Mouse (Mus musculus) spleen, adult 2 months (tissue): Measurements from ENCODE around the gene Bend5. TPM values are rescaled to one million over a fixed set of nuclear protein-coding genes. Genes with fewer than 3 reads are reported as not detected.

Source experiments
- DNase-seq, 2 experiments: peaks; one replicate each; pipeline versions ENCODE4 v3.0.0 to v3.0.0-alpha.2; 2012 to 2021; ENCODE audit warnings: low spot score in 2 of 2, low read depth in 1 of 2
- H3K27ac ChIP-seq: fragments of 200-500 bp; 2 replicates; pipeline ENCODE4 v1.5.1; 2012; ENCODE audit warnings: low read length, inconsistent platforms; ENCODE audit not compliant: insufficient read depth
- H3K27me3 ChIP-seq: fragments of 200-500 bp; 2 replicates; pipeline ENCODE4 v1.6.1; 2012; ENCODE audit warnings: mild to moderate bottlenecking, moderate library complexity, low read length, inconsistent platforms; ENCODE audit not compliant: control insufficient read depth, insufficient read depth
- H3K36me3 ChIP-seq: fragments of 200-500 bp; 2 replicates; pipeline ENCODE4 v1.6.1; 2012; ENCODE audit warnings: mild to moderate bottlenecking, low read length, inconsistent platforms; ENCODE audit not compliant: control insufficient read depth, insufficient read depth
- H3K4me1 ChIP-seq: fragments of 200-500 bp; 2 replicates; pipeline ENCODE4 v1.6.1; 2011; ENCODE audit warnings: inconsistent platforms; ENCODE audit not compliant: control insufficient read depth, insufficient read depth, insufficient read length
- H3K4me3 ChIP-seq: fragments of 200-500 bp; 2 replicates; pipeline ENCODE4 v1.5.1; 2011; ENCODE audit warnings: mild to moderate bottlenecking, inconsistent platforms; ENCODE audit not compliant: insufficient read depth, insufficient read length; ENCODE audit errors: extremely low read depth
- CTCF ChIP-seq: fragments of 200-500 bp; IDR thresholded peaks from 2 replicates; pipeline ENCODE4 v1.5.1; 2011; ENCODE audit warnings: mild to moderate bottlenecking, inconsistent platforms; ENCODE audit not compliant: insufficient read depth, insufficient read length, insufficient replicate concordance; ENCODE audit errors: extremely low read depth
- POLR2A ChIP-seq: fragments of 200-500 bp; IDR thresholded peaks from 2 replicates; pipeline ENCODE4 v1.6.1; 2011; ENCODE audit warnings: low read depth, low read length, inconsistent platforms
- WGBS: fragments of 180-500 bp; shearing (Covaris S2); methylation state at CpG from one replicate; pipeline ENCODE4 v1.1.7; 2018; 5-methylcytosine and 5-hydroxymethylcytosine counted together
- polyA plus RNA-seq: library from polyadenylated mRNA; depleted of rRNA; stranded (reverse); fragments of >200 nt; gene quantifications from 2 replicates; pipeline ENCODE4 v1.2.3, GENCODE M21; 2012; rRNA removed

Gene Bend5
- 25.2 and 29.4 TPM in 2 replicates for polyA plus RNA-seq

DNA sequence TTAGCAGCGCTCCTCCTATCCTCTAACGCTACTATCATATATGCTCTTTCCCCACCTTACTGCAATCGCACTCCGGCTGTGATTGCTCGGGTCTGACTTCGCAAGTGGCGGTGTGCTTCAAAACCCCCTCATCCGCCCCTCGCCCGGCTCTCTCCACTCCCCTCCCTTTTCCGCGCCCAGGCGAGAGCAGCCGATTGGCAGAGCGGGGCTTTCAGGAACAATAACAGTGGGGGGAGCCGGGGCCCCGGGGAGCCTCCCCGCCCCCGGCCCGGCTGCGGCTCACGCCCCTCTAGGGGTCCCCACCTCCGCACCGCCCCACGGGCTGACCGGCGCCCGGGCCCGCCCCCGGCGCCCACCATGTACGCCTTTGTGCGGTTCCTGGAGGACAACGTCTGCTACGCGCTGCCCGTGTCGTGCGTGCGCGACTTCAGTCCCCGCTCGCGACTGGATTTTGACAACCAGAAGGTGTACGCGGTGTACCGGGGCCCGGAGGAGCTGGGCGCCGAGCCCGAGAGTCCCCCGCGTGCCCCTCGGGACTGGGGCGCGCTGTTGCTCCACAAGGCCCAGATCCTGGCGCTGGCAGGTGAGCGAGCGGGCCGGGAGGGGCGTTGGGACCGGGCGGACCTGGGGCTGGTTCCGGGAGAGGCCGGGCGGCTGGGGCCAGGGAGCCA is at the start of gene Bend5:
Gene Bend5, plus strand, starts transcription at position 189 of the 671 bp plus-strand sequence.
- Histone ChIP-seq H3K36me3 (peaks cover 9% of the 10 kb centered on the region), H3K4me1 (peaks cover 8% of the 10 kb centered on the region), H3K27ac (peak within 1 kb of the TSS; percentile 92), H3K4me3 (peak within 1 kb of the TSS; percentile 79), H3K27me3 (no peaks in the 10 kb centered on the region)
- DNase-seq: peak; percentile 44 to 83
- TF ChIP-seq CTCF: no peak
- no peak for TF ChIP-seq POLR2A
- 1% methylated on average over 49 of the region's 66 CpGs for WGBS

DNA sequence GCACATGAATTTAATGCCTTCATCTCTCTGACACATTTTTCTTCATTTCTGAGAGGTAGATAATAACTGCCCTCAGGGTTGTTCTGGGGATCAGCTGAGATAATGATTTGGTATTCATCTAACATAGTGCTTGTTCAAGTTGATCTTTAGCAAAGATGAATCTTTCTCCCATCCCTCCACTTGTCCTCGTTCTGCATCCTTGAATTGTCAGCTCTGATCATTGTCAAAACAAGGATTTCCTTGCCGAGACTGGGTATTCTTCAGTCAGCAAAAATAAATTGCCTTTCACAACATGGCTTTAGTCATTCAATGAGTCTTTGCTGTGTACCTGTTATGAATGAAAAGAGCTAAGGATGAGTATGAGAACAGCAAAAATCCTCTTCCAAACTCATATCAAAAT is 47.0 kb upstream of the Bend5 start:
- no peak overlapping the region for H3K27ac ChIP-seq
- DNase-seq: no peak
- H3K36me3 ChIP-seq: no peaks in the 10 kb centered on the region
- H3K27me3 ChIP-seq: no peaks in the 10 kb centered on the region
- TF ChIP-seq POLR2A (no peak), CTCF (no peak)
- WGBS: 84% methylated on average over 2 of the region's 2 CpGs
- H3K4me3 ChIP-seq: no peak overlapping the region
- H3K4me1 ChIP-seq: no peaks in the 10 kb centered on the region

DNA sequence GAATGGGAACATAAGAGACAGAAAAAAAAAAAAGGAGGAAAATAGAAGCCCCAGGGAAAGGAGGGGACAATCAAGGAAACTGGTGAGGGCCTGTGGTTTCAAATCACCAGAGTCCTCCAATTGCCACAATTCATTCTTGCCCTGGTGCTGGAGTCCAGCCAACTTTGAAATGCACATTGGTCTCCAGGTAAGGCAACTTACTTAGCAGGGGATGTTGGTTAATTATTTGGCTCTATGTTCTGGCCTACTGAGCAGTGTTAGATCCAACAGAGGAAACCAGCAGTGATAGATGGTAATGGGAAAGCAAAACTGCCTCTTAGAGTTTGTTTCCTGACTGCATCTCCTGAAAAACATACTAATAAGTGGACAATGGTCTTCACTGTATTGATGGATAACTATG is 37.6 kb upstream of the Bend5 start:
- no peak for DNase-seq
- Histone ChIP-seq H3K27me3 (no peaks in the 10 kb centered on the region), H3K27ac (no peak overlapping the region), H3K4me3 (no peak overlapping the region), H3K4me1 (no peaks in the 10 kb centered on the region), H3K36me3 (no peaks in the 10 kb centered on the region)
- TF ChIP-seq POLR2A (no peak), CTCF (no peak)

DNA sequence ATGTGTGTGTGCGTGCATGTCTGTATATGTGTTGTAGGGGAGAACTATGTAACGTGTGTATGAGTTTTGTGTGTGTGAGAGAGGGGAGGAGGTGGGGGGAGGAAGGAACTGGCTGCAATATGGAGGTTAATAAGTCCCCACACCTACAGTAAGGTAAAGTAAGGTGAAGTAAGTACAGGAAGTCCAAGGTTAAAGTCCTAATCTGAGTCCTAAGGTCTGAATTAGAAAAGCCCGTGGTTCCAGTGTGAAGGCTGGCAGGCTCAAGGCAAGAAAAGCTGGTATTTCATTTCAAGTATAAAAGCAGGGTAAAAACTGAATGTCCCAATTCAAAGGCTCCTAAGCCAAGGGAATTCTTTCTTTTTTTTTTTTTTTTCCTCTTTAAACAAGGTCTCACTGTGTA is 36.7 kb upstream of the Bend5 start:
- Histone ChIP-seq H3K4me1 (no peaks in the 10 kb centered on the region), H3K4me3 (no peak overlapping the region), H3K36me3 (no peaks in the 10 kb centered on the region), H3K27ac (no peak overlapping the region), H3K27me3 (no peaks in the 10 kb centered on the region)
- TF ChIP-seq CTCF: no peak
- no peak for TF ChIP-seq POLR2A
- DNase-seq: no peak
- WGBS: 92% methylated on average over 3 of the region's 3 CpGs

DNA sequence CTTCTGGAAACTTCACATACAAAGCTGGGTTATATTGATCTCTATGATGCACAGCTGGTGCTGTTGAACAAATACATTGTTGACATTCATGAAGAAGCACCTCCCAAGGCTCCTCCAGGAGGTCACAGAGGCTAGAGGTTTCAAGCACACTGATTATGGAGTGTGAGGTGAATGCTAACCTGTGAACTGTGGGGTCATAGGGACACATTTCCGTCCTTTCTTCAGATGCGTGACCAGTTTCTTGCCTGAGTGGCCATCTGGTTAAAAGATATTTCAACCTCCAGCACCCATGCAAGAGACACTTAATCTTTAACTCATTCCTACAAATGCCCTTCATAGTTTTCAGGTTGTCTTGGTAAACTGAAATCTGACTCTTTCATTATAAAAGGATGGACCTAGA is 31.7 kb upstream of the Bend5 start:
- Histone ChIP-seq H3K27ac (no peak overlapping the region), H3K4me1 (no peaks in the 10 kb centered on the region), H3K27me3 (no peaks in the 10 kb centered on the region), H3K36me3 (no peaks in the 10 kb centered on the region), H3K4me3 (no peak overlapping the region)
- WGBS: 90% methylated on average over 2 of the region's 2 CpGs
- TF ChIP-seq POLR2A (no peak), CTCF (no peak)
- no peak for DNase-seq

DNA sequence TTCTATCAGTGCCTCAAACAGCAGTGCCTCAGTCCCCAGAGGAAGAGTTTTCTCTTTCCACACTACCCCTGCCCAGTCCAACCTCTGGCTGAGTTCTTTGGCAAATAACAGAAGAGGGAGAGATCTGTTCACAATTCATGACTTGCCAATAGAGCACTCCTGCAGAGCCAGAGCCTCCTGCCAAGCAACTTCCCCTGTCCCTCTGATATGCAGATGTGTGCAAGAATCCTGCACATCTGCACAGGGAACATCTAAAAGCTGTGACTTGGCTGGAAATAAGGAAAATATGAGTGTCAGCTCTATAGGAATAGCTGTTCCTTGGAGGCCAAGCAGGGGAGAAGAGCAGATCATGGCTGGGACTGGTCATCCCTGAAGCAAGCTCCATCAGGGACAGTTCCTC is 24.1 kb upstream of the Bend5 start:
- H3K27ac ChIP-seq: no peak overlapping the region
- no peaks in the 10 kb centered on the region for H3K36me3 ChIP-seq
- H3K27me3 ChIP-seq: no peaks in the 10 kb centered on the region
- no peak for DNase-seq
- peaks cover 2% of the 10 kb centered on the region; the same call in 1 of the 2 replicates for H3K4me1 ChIP-seq
- no peak overlapping the region for H3K4me3 ChIP-seq
- no peak for TF ChIP-seq CTCF
- TF ChIP-seq POLR2A: no peak

DNA sequence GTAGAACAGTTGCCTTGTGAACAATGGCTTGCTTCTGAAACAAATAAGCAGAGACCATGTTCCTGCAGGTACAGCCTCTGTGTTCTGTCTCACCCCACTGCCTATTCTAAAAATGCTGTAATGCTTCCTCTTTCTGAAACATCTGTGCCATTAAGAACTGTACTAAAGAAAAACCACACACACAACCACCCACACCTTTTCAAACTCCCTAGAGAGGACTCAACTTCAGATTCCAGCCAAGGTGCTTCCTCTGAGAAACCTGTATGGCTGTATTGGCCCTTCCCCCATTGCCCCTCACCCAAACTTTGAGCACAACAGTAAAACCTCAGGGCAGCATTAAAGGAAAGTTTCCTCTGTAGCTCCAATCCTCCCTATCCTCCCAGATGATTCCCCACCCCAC is 15.0 kb upstream of the Bend5 start:
- Histone ChIP-seq H3K36me3 (no peaks in the 10 kb centered on the region), H3K4me3 (no peak overlapping the region), H3K27me3 (no peaks in the 10 kb centered on the region), H3K4me1 (peaks cover 30% of the 10 kb centered on the region), H3K27ac (peak overlapping the region; percentile 74; the same call in 1 of the 2 replicates)
- DNase-seq: peak; percentile 69 to 76
- TF ChIP-seq CTCF: no peak
- no peak for TF ChIP-seq POLR2A
